Mouse (Mus musculus): ENCODE results near the gene Rtn4r. TPM values are rescaled to one million over a fixed set of nuclear protein-coding genes. Genes with fewer than 3 reads are reported as not detected.
A peak's percentile ranks its signal among the peaks of the same experiment; 100 is the strongest.

The Rtn4r gene
- polyA plus RNA-seq, 1 experiment = not detected

GRCm38 (mm10) chr16:18144201-18144600 lies 16.8 kb downstream of the Rtn4r start:
- 30% methylated on average over 8 of the region's 8 CpGs for WGBS
- Histone ChIP-seq H3K4me1 (ENCODE audit: control insufficient read depth, insufficient read depth, low read length) (peaks cover 29% of the 10 kb centered on the region), H3K4me3 (ENCODE audit: insufficient read depth, low read depth, low read length) (no peak overlapping the region), H3K27ac (ENCODE audit: insufficient read depth, low read depth, low read length) (0 out of 2 replicates have a peak overlapping the region, but pooled peaks have one; percentile 4)
- no peak for TF ChIP-seq CTCF (IDR thresholded peaks at IDR 0.05; ENCODE audit: insufficient read depth, low read depth, low read length)
- no peak for TF ChIP-seq POLR2A (IDR thresholded peaks at IDR 0.05; ENCODE audit: insufficient read depth, low read depth, low read length)

- 95% methylated on average over 6 of the region's 6 CpGs for WGBS
- Histone ChIP-seq H3K4me1 (ENCODE audit: control insufficient read depth, insufficient read depth, low read length) (peaks cover 38% of the 10 kb centered on the region), H3K4me3 (ENCODE audit: insufficient read depth, low read depth, low read length) (no peak overlapping the region), H3K27ac (ENCODE audit: insufficient read depth, low read depth, low read length) (no peak overlapping the region)
- TF ChIP-seq POLR2A (IDR thresholded peaks at IDR 0.05; ENCODE audit: insufficient read depth, low read depth, low read length) (no peak), CTCF (IDR thresholded peaks at IDR 0.05; ENCODE audit: insufficient read depth, low read depth, low read length) (no peak)
These were observed 18.0 kb downstream of the Rtn4r start for GRCm38 (mm10) chr16:18145341-18145867.

GRCm38 (mm10) chr16:18148208-18148876 lies 20.9 kb downstream of the Rtn4r start:
- Histone ChIP-seq H3K27ac (ENCODE audit: insufficient read depth, low read depth, low read length) (no peak overlapping the region), H3K4me3 (ENCODE audit: insufficient read depth, low read depth, low read length) (no peak overlapping the region), H3K4me1 (ENCODE audit: control insufficient read depth, insufficient read depth, low read length) (peaks cover 53% of the 10 kb centered on the region)
- WGBS = 18% methylated on average over 6 of the region's 6 CpGs
- no peak for TF ChIP-seq CTCF (IDR thresholded peaks at IDR 0.05; ENCODE audit: insufficient read depth, low read depth, low read length)
- no peak for TF ChIP-seq POLR2A (IDR thresholded peaks at IDR 0.05; ENCODE audit: insufficient read depth, low read depth, low read length)

- TF ChIP-seq POLR2A (IDR thresholded peaks at IDR 0.05; ENCODE audit: insufficient read depth, low read depth, low read length) (no peak), CTCF (IDR thresholded peaks at IDR 0.05; ENCODE audit: insufficient read depth, low read depth, low read length) (no peak)
- WGBS = 70% methylated on average over 6 of the region's 6 CpGs
- Histone ChIP-seq H3K4me3 (ENCODE audit: insufficient read depth, low read depth, low read length) (no peak overlapping the region), H3K27ac (ENCODE audit: insufficient read depth, low read depth, low read length) (no peak overlapping the region), H3K4me1 (ENCODE audit: control insufficient read depth, insufficient read depth, low read length) (peaks cover 56% of the 10 kb centered on the region)
These were observed 21.8 kb downstream of the Rtn4r start for GRCm38 (mm10) chr16:18149205-18149604.

GRCm38 (mm10) chr16:18152189-18152588 lies 24.7 kb downstream of the Rtn4r start:
- 82% methylated on average over 12 of the region's 12 CpGs for WGBS
- Histone ChIP-seq H3K27ac (ENCODE audit: insufficient read depth, low read depth, low read length) (no peak overlapping the region), H3K4me3 (ENCODE audit: insufficient read depth, low read depth, low read length) (no peak overlapping the region), H3K4me1 (ENCODE audit: control insufficient read depth, insufficient read depth, low read length) (peaks cover 68% of the 10 kb centered on the region)
- no peak for TF ChIP-seq POLR2A (IDR thresholded peaks at IDR 0.05; ENCODE audit: insufficient read depth, low read depth, low read length)
- no peak for TF ChIP-seq CTCF (IDR thresholded peaks at IDR 0.05; ENCODE audit: insufficient read depth, low read depth, low read length)

- no peak overlapping the region for H3K4me3 ChIP-seq (ENCODE audit: insufficient read depth, low read depth, low read length)
- H3K4me1 ChIP-seq (ENCODE audit: control insufficient read depth, insufficient read depth, low read length) = peaks cover 62% of the 10 kb centered on the region
- H3K27ac ChIP-seq (ENCODE audit: insufficient read depth, low read depth, low read length) = no peak overlapping the region
- WGBS = 89% methylated on average over 9 of the region's 9 CpGs
- TF ChIP-seq CTCF (IDR thresholded peaks at IDR 0.05; ENCODE audit: insufficient read depth, low read depth, low read length) (no peak), POLR2A (IDR thresholded peaks at IDR 0.05; ENCODE audit: insufficient read depth, low read depth, low read length) (no peak)
These were observed 25.5 kb downstream of the Rtn4r start for GRCm38 (mm10) chr16:18152769-18153445.

GRCm38 (mm10) chr16:18154521-18155171 lies 27.2 kb downstream of the Rtn4r start:
- Histone ChIP-seq H3K4me1 (ENCODE audit: control insufficient read depth, insufficient read depth, low read length) (peaks cover 45% of the 10 kb centered on the region), H3K27ac (ENCODE audit: insufficient read depth, low read depth, low read length) (peak overlapping the region; percentile 69), H3K4me3 (ENCODE audit: insufficient read depth, low read depth, low read length) (no peak overlapping the region)
- WGBS = 14% methylated on average over 14 of the region's 14 CpGs
- TF ChIP-seq POLR2A (IDR thresholded peaks at IDR 0.05; ENCODE audit: insufficient read depth, low read depth, low read length) (no peak), CTCF (IDR thresholded peaks at IDR 0.05; ENCODE audit: insufficient read depth, low read depth, low read length) (no peak)

- H3K4me3 ChIP-seq (ENCODE audit: insufficient read depth, low read depth, low read length) = no peak overlapping the region
- no peak for TF ChIP-seq CTCF (IDR thresholded peaks at IDR 0.05; ENCODE audit: insufficient read depth, low read depth, low read length)
- no peak for TF ChIP-seq POLR2A (IDR thresholded peaks at IDR 0.05; ENCODE audit: insufficient read depth, low read depth, low read length)
- H3K4me1 ChIP-seq (ENCODE audit: control insufficient read depth, insufficient read depth, low read length) = peaks cover 51% of the 10 kb centered on the region
- no peak overlapping the region for H3K27ac ChIP-seq (ENCODE audit: insufficient read depth, low read depth, low read length)
- WGBS = 90% methylated on average over 12 of the region's 12 CpGs
These were observed 29.3 kb downstream of the Rtn4r start for GRCm38 (mm10) chr16:18156579-18157350.
